Mouse (Mus musculus) cortical plate, adult 2 months (tissue): ENCODE data around the gene Ccnb2.

Experiments used
- CTCF ChIP-seq: fragments of 200-500 bp; IDR thresholded peaks from 2 replicates; pipeline ENCODE4 v1.5.1; 2011; ENCODE audit warnings: mild to moderate bottlenecking, control low read depth, low read length; ENCODE audit not compliant: insufficient read depth; ENCODE audit errors: extremely low read depth
- POLR2A ChIP-seq: fragments of 200-500 bp; IDR thresholded peaks from 2 replicates; pipeline ENCODE4 v1.6.1; 2011; ENCODE audit warnings: mild to moderate bottlenecking, low read length, control low read depth; ENCODE audit not compliant: insufficient read depth; ENCODE audit errors: extremely low read depth

- no peak for TF ChIP-seq POLR2A
- no peak for TF ChIP-seq CTCF
These were observed 37.6 kb downstream of the Ccnb2 start for GRCm38 (mm10) chr9:70383750-70384149.
